In the genomic region with DNA sequence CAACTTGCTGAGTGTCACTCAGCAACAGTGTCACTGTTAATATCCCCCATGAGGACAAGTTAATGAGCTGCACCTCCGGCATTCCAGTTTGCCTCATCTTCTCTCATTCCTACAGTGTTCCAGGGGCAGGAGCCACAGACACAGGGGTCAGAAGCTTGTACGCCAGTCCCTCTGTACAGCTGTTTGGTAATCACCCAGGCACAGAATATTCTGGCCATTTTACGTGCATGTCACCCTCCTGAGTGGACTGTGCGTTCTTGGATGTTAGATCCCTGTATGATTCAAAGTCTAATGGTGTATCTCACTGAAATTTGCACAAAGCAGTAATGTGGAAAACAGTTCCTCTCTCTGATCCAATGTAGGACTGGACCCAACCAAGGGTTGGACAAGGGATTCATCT, we compare ENCODE assay signal across 17 mouse cellular contexts.
"Had no signal": no experiment of that assay in that cellular context is flagged by ENCODE, and none has a peak within 500 bp of the region (broad histone marks: within the 10 kb centered on the region; RNA-seq: fewer than 3 reads in every experiment).

No protein-coding gene starts in this region.

- H3K27ac ChIP-seq: kidney, postnatal 0 days; limb, embryonic 10.5 days; limb, embryonic 13.5 days; liver, embryonic 12.5 days; liver, embryonic 15.5 days; lung, embryonic 15.5 days; midbrain, embryonic 10.5 days; midbrain, embryonic 13.5 days; neural tube, embryonic 13.5 days; stomach, postnatal 0 days had no signal

- H3K4me3 ChIP-seq: limb, embryonic 10.5 days; limb, embryonic 13.5 days; liver, embryonic 12.5 days; liver, embryonic 15.5 days; lung, embryonic 15.5 days; megakaryocyte, embryonic 14.5 days; midbrain, embryonic 10.5 days; midbrain, embryonic 13.5 days; myocyte; neural tube, embryonic 13.5 days had no signal

- DNase-seq: liver; lung, postnatal 10 days; thymus, adult 2 months; thymus, postnatal 14 days; thymus, postnatal 4 days had no signal

- H3K4me1 ChIP-seq: limb, embryonic 10.5 days; limb, embryonic 13.5 days; liver, embryonic 12.5 days; liver, embryonic 15.5 days; lung, embryonic 15.5 days; megakaryocyte, embryonic 14.5 days; midbrain, embryonic 10.5 days; midbrain, embryonic 13.5 days; neural tube, embryonic 13.5 days had no signal
